Mouse (Mus musculus) adrenal gland, postnatal 10 days (tissue): ENCODE measurements around the gene Vps26c. TPM values are rescaled to one million over a fixed set of nuclear protein-coding genes. Genes with fewer than 3 reads are reported as not detected.
A peak's percentile ranks its signal among the peaks of the same experiment; 100 is the strongest.
"Not testable (repeated sequence)": the region's sequence is repeated elsewhere in the genome, so short reads cannot be mapped to it uniquely, and the experiment has no call there.

Experiments
- DNase-seq: peaks from one replicate; pipeline ENCODE4 v3.0.0; 2021; ENCODE audit warnings: mixed read lengths
- total RNA-seq, 2 experiments: library from RNA; stranded (reverse); gene quantifications; 2 replicates each; pipeline ENCODE4 v1.2.3; 2021

Gene Vps26c
- total RNA-seq, 2 experiments from 2014 or later, result 40.8 to 52.8 TPM

DNA sequence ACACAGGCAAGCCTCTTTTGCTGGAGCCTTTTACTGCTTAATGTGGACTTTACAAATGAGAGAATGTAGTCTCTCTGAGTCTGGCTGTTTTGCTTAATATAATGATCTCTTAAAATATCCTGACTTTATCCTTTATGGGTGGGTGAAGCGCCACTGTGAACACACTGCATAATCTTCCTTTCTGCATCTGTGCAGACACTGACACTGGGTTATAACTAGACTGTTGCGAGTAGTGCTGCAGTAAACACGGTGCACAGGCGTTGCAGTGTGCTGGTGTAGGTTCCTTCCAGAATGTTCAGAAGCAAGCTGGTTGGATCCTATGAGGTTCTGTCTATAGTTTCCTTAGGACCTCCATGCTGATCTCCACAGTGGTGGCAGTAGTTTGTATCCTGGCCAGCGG, 37.3 kb downstream of the Vps26c start:
- DNase-seq, result no peak

DNA sequence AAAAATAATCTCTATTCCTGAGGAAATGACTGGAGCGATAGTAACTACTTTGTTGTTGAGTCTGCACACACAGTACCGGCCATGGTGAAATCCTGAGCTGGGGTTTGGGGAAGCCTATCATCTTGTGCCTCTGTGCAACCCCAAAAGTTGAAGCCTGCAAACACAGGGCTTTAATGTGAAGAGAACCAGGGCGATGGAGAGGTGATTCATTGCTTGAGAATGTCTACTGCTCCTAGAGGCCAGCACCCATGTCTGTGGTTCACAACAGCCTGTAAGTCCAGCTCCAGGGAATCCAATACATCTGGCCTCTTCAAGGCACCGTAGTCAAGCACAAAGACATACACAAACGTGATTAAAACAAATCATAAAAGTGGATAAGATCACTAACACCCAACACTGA, 39.3 kb downstream of the Vps26c start:
- no peak for DNase-seq

DNA sequence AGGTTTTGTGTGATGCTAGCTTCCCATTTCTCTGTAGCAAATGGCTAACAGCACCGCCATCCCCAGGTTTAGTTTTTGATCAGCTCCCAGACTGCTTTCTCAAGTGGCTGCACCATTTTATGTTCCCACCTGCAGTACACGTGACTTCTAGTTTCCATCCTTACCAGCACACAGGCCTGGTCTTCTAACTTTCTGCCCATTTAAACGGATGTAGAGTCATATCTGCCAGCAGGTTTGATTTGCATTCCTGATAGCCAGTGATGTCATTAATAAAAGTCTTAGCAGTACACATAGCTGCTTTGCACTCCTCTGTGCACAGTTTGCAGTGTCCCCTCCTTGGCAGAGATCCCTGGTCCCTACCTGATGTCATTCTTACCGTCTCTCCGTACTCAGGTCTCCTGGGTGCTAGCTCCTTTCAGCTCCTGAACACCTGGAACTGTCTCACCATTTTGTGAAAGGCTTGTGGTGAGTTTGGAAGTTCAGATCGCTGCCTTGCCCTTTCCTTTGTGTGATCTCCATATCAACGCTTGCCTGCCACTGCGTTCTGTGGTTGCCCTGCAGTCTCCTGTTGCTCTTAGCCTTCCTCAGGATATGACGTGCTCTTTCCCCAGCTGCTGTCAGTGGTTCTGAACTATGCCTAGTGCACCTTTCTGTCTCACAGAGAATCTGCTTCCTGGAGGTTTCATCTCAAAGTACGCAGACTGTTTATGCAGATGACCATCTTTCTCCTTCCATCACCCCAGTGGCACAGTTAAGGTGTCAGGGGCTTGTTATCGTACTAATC, 41.7 kb downstream of the Vps26c start:
- DNase-seq, result no peak

DNA sequence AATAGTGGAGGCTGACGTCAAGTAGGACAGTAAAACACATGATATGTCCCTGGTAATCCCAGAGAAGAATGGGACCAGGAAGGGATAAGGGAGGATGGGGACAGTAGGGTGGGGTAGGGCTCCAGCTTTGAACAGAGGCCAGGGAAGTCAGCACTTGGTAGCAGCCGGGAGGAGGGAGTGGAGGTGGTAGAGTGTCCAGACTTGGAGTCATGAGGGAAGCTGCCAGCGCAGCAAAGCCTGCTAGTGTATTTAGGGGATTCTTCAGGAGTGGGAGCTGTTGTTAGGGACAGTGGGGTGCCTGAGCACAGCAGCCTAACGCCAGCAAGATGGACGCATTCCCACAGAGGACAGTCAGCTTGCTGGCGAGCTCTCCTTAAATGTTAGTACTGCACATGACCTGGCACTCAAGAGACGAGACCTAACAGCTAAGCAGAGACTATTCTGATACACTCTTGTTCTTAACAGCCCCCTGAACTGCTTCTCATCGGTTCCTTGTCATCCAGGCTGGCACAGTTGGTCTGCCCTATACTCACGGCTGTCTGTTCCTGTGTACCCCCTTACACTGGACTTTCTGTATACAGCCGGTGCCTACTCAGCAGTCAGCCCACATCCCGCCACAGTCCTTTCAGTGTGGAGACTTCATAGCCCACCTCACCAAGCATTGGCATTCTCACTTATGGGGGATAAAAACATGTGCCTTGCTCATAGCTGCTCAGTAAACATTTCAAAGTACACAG, 53.4 kb downstream of the Vps26c start:
- DNase-seq, result peak; percentile 9

DNA sequence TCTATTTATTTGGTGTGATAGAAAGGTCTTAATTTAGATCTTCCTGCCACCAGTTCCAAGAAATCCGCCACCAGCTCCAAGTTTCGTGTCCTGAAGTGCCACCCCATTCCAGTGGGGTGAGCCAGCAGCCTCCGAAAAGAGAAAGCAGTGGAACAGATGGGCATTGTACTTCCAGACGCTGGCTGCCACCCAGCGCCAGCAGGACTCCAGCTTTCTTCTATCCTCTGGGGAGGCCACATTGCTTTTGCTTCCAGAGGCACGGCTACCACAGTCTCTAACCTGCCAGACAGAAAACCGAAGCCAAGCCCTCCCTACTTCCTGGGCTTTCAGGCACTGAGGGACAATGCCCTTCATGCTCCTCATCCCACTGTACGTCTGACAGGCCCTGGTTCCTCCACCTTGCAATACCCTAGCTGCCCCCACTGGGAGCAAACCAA, 54.1 kb downstream of the Vps26c start:
- peak; percentile 68 for DNase-seq

DNA sequence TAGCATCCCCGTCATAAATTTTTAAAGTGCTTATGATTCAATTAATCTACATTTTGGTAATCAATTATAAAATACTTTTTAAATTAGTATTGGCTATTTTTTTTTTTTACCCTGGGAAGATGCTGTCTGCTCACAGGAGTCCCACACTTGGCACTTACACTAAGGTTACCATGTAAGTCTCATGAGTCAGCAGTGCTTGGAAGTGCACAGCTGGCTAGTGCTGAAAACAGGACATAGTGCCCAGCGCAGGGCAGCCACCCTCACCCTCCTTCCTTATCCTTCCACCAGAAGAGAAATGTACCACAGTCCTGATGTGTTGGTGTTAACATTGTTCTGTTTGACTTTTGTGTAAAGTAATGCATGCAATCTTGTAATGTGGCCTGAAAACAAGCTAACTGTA, 58.2 kb downstream of the Vps26c start:
- no peak for DNase-seq

DNA sequence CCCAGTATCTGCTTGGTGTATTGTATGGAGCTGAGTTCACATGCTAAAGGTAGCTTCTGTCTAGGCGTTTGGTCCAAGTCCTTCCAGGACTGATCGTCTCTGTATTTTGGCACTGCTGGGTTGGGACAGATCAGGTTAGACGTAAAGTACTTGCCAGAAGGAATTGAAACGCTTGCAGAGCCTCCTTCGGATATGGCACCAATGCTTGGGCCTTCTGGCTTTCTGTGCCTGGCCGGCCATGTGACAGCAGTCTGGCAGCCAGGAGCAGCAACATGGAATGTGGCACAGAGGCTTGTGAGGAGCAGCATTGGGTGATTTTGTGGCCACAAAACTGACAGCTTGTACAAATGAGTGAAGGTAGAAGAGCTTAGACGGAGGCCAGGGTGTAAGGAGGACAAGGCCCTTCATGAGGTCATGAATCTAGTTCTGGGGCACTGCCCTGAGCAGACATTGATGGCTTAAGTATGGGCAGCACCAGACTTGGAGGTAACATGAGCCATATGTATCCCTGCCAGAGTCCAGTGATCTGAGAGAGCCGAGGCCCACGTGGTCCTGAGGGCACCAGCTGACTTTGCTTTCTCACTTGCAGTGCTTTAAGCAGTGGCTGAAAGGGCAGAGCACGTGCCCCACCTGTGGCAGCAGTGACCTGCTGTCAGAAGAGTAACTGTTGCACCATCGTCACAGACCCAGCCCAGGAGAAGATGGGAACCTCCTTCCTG, 59.1 kb downstream of the Vps26c start:
- peak; percentile 7 for DNase-seq

DNA sequence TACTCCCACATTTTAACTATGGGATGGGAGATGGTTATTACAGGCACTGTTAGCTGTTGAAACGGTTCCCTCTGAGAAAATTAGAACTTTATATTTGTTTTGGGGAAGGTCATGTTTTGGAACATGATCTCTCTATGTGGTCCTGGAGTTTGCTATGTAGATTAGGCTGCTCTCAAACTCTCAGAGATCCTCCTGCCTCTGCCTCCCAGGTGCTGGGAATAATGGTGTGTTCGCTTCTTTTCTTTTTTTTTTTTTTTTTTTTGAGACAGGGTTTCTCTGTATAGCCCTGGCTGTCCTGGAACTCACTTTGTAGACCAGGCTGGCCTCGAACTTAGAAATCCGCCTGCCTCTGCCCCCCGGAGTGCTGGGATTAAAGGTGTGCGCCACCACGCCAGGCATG, 60.3 kb downstream of the Vps26c start:
- not testable (repeated sequence) for DNase-seq

DNA sequence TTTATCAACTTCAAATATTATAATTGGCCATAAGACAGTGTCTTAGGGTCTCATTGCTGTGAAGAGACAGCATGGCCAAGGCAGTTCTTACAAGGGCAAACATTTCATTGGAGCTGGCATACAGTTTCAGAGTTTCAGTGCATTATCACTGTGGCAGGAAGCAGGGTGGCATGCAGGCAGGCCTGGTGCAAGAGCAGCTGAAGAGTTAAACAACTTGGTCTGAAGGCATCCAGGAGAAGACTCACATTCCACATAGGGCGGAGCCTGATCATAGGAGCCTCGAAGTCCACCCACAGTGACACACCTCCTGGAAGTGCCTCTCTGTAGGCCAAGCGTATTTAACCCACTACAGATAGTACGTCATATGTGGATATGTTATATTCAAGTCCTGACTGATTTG, 60.7 kb downstream of the Vps26c start:
- DNase-seq, result no peak

DNA sequence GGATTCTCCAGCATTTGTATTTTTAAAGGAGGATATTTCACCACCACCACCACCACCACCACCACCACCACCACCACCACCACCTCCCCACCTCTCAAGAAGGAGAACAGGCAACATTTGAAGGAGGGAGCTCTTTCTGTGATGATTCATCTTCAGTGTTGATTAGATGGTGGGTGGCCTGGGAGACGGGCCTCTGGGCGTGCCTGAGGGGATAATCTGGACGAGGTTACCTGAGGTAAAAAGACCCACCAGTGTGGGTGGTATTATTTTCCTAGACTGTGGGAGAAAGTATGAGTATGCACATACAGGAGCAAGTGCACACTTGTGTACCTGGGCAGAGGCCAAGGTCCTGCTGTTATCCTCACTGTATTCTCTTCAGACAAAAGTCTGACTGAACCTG, 62.6 kb downstream of the Vps26c start:
- DNase-seq, result no peak

DNA sequence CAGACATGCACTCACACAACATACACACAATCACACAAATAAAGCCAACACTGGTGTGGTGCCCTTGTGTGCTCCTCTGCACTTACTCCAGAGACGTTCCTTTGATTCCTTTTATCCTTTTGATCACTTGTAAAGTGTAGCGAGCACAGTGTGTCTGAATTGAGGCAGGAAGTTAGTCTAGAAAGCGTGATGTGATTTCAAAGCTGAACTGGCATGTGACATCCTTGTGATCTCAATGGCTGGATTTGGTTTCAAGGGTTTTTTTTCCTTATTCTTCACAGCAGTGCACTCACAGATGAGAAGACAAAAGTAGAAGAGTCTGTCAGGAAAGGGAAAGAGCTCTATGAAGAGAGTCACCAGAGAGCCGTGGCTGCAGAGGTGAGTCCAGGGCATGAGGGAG, 72.5 kb downstream of the Vps26c start:
- DNase-seq, result no peak

DNA sequence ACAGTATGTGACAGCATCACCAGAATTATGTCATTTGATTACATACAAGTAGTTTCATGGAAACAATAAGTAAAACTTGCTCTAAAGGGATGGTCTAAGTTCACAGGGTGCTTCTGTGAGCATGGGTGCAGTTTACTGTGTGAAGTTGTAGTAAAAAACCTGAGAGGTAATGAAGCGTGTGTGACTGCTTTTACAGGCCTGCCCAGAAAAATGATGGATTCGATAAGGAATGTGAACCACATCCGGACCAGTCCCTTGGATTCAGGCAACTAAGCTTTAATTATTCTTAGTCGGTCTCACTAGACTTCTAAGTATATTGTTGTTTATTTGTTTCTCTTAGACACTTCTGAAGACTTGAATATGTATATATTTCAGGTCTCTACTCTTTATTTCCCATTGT, 73.9 kb downstream of the Vps26c start:
- no peak for DNase-seq

DNA sequence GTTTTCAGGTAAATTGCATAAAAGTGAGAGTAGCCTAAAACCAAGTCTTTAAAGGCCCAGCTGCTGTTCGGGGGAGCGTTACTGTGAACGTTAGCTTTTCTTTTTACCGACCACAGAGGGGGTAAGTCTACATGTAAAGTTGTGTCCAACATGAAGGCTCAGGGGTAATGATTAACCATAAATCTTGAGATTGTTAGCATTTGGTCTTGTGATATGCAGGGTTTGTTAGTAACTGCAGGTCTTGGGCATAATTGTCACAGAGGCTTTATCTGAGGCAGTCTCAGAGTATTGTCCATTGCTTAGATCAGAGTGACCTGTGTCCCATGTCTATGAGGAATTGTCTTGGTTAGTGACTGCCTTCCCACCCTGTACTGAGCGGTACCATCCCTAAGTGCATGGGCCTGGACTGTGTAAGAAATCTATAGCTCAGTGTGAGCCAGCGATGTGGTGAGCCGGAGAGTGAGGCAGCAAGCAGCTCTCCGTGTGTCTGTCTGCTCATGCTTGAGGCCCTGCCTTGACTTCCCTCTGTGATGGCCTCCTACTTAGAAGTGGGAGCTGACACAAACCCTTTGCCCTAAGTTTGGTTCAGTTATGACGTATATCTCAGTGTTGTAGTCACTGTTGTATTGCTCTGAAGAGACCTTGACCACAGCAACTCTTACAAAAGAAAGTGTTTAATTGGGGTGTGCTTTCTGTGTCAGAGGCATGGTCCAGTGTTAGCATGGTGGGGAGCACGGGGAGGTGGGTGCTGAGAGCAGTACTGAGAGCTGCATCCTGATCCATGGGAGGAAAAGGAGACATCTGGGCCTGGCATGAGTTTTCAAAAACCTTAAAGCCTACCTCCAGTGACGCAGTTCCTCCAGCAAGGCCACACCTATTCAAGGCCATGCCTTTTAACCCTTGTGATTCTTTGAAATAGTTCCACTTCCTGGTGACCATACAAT, 74.8 kb downstream of the Vps26c start:
- no peak for DNase-seq

DNA sequence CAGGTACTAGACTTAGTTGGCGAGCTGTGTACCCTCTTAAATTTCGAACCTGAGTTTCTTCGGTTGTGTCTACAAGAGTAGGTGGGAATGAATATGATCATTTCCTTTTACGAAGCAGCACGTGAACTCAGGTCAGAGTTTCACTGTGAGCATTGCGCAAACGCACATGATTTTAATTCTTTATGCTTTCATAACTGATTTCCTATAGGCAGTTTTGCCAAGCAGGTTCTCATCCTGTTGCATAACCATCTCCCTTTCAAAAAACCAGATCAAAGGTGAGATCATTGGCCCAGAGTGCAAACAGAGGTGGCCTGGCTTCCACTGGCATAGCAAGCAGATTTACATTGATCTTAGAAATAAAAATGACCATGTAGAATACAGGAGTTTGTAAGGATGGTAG, 77.0 kb downstream of the Vps26c start:
- no peak for DNase-seq

DNA sequence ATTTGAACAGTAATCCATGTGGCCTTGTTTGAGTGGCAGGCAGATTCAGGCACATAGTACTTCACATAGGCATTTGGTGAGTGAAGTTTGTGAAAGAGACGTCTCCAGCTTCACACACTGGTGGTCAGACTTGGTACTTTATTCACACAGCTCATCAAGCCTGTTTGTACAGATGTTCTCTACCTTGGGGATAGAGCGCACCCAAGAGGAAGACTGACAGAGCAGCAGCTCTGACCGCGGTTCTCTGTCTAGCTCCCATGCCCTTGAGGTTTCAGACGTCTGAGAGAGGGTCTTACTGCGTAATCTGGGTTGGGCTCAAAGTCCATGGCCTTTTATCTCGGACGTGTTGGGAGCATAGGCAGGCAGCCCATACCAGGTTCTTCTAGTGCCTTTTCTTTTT, 77.5 kb downstream of the Vps26c start:
- no peak for DNase-seq

Other genes with a start within 250 kb of the Vps26c start
- gene Hlcs, start 213.3 kb downstream of the Vps26c start, total RNA-seq, result 10 to 100 TPM; 11.9 to 13.5 TPM
- gene Ripply3, start 198.4 kb downstream of the Vps26c start, total RNA-seq, result 1 to 10 TPM; 3.8 to 4.0 TPM
- 100 to 1,000 TPM in 1 of 2 experiments, 10 to 100 TPM in 1; 94.4 to 116 TPM for gene Ttc3, start 156.2 kb downstream of the Vps26c start, total RNA-seq
- 10 to 100 TPM; 63.3 to 66.8 TPM for gene Pigp, start 155.0 kb downstream of the Vps26c start, total RNA-seq
- 10 to 100 TPM; 59.7 to 62.7 TPM for gene Dyrk1a, start 43.2 kb upstream of the Vps26c start, total RNA-seq